Mouse (Mus musculus) NIH3T3 (cell line): ENCODE results near the gene Lgr6.

Source experiments
- DNase-seq: peaks from one replicate; pipeline ENCODE4 v3.0.0-alpha.2; 2012; ENCODE audit warnings: low read depth

Gene Lgr6

GRCm38 (mm10) chr1:135105124-135105523, at the start of gene Lgr6:
TSS of gene Lgr6 (minus strand) at chr1:135105276.
- peak; percentile 42 for DNase-seq

DNA sequence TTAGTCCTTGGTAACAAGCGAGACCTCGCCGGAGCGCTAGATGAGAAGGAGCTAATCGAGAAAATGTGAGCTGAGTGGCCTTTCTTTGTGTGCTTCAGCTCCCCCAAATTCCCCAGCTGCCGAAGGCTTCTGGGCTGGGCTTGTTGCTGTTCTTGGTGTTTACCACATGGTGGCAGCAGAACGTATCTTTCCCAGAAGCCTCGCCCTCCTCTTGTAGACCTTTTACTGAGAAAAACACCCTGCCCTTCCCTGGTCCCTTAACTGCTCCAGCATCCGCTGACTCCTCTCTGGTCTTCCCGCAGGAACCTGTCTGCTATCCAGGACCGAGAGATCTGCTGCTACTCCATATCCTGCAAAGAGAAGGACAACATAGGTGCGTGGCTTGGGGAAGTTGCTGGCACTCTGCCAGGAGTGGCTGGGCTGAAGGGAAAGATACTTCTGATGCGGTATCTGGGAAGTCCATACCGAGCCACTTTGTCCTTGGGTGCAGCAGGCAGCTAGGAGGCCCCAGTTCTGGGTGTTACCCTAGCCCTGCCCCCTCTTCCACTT, 49.4 kb upstream of the Lgr6 start:
- peak; percentile 94 for DNase-seq

- DNase-seq, result no peak
Measured at GRCm38 (mm10) chr1:135154011-135154410, 48.9 kb upstream of the Lgr6 start.

- DNase-seq, result no peak
Measured at GRCm38 (mm10) chr1:135148996-135149395, 43.9 kb upstream of the Lgr6 start.

DNA sequence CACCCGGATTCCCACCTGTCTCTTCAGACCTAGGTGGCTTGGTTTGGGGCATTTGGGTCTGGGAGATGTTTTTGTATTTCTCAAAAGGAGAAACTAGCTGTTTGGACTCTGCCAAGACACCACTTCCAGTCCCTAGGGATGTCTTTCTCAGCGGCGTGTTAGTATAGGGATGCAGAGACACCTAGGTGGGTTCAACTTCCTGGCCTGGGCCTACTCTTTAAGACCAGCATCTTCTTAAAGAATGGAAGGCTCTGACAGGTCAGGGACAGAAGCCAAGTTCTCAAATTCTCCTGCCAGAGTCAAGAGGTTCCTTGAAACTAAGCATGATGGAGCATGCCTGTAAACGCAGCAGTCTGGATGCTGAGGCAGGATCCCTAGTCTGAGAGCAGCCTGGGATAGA, 43.4 kb upstream of the Lgr6 start:
- DNase-seq, result no peak

GRCm38 (mm10) chr1:135147702-135148058, 42.6 kb upstream of the Lgr6 start:
- DNase-seq, result no peak

DNA sequence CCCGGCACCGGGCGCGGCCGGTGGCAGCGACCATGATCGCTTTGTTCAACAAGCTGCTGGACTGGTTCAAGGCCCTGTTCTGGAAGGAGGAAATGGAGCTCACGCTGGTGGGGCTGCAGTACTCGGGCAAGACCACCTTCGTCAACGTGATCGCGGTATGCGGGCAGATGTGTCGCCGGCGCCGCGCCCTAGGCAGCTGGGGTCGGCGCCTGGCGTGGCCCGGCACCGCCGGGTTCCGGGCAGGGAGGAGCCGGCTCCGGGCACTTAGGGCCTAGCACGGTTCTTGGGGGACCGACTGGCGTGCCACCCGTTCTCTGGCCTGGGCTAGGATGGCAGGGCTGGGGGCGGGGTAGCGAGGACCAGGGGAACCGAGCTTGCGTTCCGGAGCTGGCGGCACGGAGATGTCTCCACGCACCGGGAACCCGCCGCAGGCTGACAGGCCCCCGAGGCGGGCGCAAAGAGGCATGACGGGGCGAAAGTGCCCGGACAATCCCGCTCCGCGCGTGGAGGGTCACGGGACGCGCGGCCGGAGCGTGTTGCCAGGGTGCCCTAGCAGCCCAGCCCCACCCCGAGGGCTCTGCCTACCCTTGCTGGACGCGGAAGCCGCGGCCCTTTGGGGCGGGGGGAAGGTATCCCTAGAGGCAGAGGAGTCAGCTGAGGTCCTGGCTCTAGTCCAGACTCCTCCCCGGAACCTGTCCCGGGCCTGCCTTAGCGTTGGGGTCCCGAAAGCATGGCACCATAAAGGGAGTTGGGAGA, 42.0 kb upstream of the Lgr6 start:
- peak; percentile 94 for DNase-seq

GRCm38 (mm10) chr1:135146077-135146945, 41.2 kb upstream of the Lgr6 start, which contains the start of gene Arl8a:
TSS of gene Arl8a (plus strand) at chr1:135146824.
- peak; percentile 93 for DNase-seq

GRCm38 (mm10) chr1:135143940-135144339, 38.9 kb upstream of the Lgr6 start:
- no peak for DNase-seq

DNA sequence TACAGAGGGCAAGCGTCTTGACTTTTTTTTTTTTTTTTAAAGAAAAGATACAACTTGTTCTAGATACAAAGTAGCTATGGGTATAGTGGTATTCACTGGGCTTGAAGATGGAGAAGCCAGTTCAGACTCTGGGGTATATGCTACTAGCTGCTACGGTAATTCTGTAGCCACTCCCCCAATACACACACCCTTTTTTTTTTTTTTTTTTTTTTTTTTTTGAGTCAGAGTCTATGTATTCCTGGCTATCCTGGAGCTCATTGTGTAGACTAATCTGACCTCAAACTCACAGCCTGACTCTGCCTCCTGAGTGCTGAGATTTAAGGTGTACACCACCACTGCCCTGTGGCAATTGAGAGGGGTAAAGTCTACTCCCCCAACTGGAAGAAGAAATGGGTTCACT, 37.4 kb upstream of the Lgr6 start:
- no peak for DNase-seq

DNA sequence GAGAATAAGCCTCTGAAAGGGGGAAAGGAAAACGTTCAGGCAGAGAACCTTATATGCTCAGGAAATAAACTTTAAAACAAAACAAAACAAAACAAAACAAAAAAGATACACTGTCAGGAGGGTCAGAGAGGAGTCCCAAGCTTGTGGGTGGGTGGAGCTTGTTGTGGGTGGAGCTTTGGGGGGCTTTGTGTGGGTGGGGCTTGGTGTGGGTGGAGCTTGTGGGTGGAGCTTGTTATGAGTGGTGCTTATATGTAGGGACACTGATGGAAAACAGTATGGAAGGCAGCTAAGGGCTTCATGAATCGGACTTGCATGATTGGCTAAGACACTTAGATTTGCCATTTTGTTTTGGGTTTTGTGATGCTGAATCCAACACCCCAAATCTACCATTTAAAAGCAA, 34.8 kb upstream of the Lgr6 start:
- DNase-seq, result no peak

GRCm38 (mm10) chr1:135136500-135136899, 31.4 kb upstream of the Lgr6 start:
- DNase-seq, result peak; percentile 91

DNA sequence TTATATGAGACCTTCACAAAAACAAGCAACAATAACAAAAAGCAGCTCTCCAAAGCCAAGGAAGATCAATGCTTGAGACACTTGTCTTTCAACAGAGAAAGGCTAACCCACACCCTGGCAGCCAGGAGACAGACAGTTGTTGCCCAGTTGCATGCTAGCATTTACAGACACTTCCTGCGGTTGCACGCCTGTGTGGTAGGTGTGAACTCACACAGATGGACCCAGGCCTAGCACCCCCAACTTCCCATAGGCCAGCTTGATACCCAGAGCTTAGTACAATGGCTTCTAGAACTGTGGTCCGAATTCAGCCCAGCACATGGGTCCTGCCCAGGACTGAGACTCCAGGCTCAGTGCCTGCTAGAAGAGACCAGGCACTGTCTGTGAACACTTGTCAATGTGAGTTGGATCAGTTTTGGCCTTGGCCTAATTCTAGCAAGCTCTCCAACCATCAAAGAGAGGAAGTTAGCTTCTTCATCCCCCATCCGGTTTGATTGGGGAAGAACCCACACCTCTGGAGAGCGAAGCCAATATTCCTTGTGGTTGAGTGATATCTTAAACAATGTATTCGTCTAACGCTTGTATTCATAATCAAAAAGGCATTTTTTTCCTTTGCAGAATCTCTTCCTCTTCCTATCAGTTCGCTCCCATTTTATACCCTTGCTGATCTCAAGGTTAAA, 30.2 kb upstream of the Lgr6 start:
- no peak for DNase-seq

DNA sequence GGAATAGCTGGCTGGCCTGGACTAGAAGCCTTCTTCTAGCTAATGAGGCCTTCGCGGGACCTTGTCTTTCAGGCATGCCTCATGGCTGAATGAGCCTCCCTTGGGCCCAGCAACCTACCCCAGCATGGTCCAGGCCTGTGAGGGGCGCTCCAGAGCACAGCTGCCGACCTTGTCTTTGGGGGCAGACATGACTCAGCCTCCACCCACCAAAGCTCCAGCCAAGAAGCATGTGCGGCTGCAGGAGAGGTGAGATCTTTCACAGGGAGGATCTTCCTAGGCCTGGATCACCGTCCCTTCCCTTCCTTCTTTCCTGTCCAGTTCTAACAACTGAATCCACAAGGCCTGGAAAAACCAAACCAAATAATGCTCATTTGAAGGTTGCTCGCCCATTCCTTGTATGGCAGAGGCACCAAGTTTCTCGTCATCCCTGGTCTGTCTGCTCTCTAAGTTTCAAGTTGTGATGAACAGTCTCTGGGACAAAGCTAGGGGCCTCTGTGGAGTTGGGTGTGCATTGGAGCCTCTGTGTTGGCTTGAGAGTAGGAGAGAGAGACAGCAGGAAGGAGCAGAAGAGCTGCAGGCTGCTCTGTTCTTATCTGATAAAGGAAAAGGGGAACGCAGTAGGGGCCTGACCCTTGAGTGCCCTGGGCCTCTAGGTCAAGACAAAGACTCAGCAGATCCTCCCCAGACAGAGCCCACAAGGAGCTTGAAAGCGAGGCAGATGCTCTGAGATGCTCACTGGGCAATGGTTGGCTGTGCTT, 28.8 kb upstream of the Lgr6 start:
- DNase-seq, result no peak

GRCm38 (mm10) chr1:135132893-135133369, 27.9 kb upstream of the Lgr6 start:
- no peak for DNase-seq

GRCm38 (mm10) chr1:135132473-135132872, 27.4 kb upstream of the Lgr6 start, which contains the start of gene Ptpn7:
TSS of gene Ptpn7 (plus strand) at chr1:135132700.
- peak; percentile 63 for DNase-seq

DNA sequence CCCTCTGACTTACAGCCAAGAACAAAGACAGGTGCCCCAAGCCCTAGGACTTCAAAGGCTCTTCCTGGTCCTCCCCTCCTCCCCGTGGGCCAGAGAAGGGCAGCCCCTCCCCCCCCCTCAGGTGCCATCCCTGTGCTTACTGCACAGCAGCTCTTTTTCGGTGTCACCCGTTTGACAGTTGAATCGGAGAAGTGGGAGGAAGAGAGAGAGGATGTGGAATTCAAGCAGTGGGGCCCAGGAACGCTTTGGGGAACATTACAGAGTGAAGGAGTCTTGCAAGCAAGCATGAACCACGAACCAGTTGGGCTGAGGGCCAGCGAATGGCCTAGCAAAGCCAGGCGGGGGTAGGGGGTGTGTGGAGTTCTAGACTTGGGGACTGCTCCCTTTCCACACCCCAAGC, 26.5 kb upstream of the Lgr6 start:
- DNase-seq, result no peak

GRCm38 (mm10) chr1:135131034-135131433, 26.0 kb upstream of the Lgr6 start:
- DNase-seq, result no peak

DNA sequence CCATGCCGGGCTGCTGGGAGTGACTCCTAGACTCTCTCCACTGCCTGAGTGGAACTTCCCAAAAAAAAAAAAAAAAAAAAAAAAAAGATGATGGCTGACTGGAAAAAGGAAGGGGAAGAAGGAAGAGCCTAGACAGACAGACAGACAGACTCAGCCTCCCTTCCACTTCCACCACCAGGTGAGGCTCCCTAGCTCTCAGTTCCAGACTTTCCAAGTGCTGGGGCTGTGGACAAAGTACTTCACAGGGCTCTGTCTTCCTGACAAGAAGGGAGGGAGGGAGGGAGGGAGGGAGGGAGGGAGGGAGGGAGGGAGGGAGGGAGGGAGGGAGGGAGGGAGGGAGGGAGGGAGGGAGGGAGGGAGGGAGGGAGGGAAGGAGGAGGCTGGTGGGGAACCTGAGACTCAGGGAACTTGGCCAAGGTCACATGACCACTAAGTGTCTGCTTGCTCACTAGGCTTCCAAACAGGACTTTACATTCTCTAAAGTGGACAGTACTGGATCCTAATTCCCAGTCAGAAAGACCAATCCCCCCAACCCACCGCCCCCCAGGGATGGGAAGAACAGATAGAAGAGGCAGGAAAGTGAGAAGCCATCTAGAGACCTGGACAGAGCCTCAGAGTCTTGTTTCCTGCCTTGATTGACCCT, 25.4 kb upstream of the Lgr6 start:
- DNase-seq, result peak; percentile 68

- DNase-seq, result no peak
Measured at GRCm38 (mm10) chr1:135129543-135130183, 24.6 kb upstream of the Lgr6 start.
